Mouse (Mus musculus): Measurements from ENCODE around the gene Rnf144b.

DNA sequence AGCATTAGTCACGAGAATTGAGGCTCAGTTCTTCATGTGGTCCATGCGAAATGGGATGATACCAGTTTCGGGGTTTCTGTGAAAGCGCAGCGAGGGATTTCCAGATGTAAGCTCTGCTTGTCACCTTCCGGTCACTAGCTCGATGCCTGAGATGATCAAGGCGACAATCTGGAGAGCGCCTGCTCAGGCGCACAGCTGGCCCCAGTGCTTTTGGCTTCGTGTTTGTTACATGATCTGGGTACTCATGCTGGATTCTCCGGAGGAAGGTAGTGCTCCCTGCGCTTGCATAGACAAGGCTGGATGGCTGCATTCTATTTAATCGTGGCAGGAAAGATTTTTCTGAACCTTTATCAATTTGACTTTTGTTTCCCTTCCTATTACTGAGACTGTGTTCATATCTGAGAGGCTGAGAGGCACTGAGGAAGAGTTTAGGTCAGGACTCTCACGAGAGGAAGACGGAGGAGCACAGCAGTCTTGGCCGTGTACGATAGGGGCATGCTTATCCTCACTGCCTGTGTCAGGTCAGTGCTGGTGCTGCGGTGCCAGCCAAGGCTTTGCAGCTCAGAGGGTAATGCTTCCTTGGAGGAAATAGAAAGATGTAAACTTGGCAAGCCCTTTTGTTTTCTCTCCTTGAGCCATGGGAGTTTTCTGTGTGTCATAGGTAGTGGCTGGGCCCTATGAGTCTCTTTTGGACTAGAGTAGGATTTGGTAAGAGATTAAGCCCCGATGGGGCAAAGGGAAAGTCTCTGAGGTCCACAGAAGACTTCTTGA lies 93.5 kb downstream of the Rnf144b start:
- TF ChIP-seq POLR2A (IDR thresholded peaks at IDR 0.05; ENCODE audit: control insufficient read depth, low read depth, low read length): no peak
- no peak for TF ChIP-seq CTCF (IDR thresholded peaks at IDR 0.05; ENCODE audit: control insufficient read depth, insufficient read depth, insufficient replicate concordance, low read depth, low read length)

Data from testis, adult 2 months (tissue).